Mouse (Mus musculus): ENCODE data around the gene Gm17555. TPM values are rescaled to one million over a fixed set of nuclear protein-coding genes. Genes with fewer than 3 reads are reported as not detected.
"Not testable (repeated sequence)": the region's sequence is repeated elsewhere in the genome, so short reads cannot be mapped to it uniquely, and the experiment has no call there.

The Gm17555 gene
- polyA plus RNA-seq (2015; fragmentation: Nextera tagmentation; extraction: Ambion mirVana) = not detected in 2 replicates

DNA sequence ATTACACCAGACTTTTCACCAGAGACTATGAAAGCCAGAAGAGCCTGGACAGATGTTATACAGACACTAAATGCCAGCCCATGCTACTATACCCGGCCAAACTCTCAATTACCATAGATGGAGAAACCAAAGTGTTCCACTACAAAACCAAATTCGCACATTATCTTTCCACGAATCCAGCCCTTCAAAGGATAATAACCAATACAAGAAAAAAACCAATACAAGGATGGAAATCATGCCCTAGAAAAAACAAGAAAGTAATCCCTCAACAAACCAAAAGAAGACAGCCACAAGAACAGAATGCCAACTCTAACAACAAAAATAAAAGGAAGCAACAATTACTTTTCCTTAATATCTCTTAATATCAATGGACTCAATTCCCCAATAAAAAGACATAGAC is at the start of gene Gm17555:
Gm17555 (plus strand) TSS at position 301 of the 400 bp plus-strand sequence.
- H3K9me3 ChIP-seq (replicated peaks; ENCODE audit: control insufficient read depth, low read length); H3K4me1 ChIP-seq (ENCODE audit: control insufficient read depth, insufficient read depth, low read length); ATAC-seq (replicated peaks; ENCODE audit: extremely low read depth, insufficient read depth, low FRiP score); H3K9ac ChIP-seq (ENCODE audit: low read length); H3K36me3 ChIP-seq (ENCODE audit: control insufficient read depth, insufficient read depth); H3K4me3 ChIP-seq (ENCODE audit: low read length); H3K27me3 ChIP-seq (ENCODE audit: control insufficient read depth, insufficient read depth, low read length); H3K27ac ChIP-seq (ENCODE audit: low read length); H3K4me2 ChIP-seq (ENCODE audit: low read depth, low read length): not testable (repeated sequence)
- 89% methylated on average over 3 of the region's 3 CpGs for WGBS

DNA sequence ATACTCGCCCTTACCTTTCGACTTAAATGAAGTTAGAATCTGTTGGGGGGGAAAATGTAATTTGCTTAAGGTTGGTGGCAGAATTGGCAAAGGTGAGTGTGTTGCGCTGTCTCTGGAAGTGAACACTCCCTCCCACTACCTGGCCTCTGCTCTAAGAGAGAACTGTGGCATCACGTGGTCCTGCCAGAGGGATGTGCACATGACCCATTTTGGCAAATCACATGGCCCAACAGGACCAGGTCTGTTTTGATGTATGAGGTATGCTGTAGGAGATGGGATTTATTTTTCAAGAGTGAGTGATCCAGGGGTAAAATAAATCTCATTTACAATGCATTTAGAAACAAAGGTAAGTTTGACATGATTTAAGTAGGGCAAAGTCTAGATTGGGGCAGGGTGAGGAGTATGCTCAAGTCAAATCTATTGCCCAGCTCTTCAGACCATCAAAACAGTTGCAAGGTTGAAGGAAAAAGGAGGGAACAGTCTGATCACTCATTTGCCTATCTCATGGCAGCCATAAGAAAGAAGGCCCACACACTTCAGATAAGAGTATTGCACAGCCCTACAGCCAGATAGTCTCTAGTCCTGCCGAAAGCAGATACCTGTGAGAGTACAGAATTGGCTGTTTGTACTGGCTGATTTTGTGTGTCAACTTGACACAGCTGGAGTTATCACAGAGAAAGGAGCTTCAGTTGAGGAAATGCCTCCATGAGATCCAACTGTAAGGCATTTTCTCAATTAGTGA is 49.5 kb upstream of the Gm17555 start:
- peaks cover 2% of the 10 kb centered on the region; the same call in 1 of the 2 replicates for H3K9me3 ChIP-seq (replicated peaks; ENCODE audit: control insufficient read depth, low read length)
- no peak for ATAC-seq (replicated peaks; ENCODE audit: extremely low read depth, insufficient read depth, low FRiP score)
- H3K4me1 ChIP-seq (ENCODE audit: control insufficient read depth, insufficient read depth, low read length) = no peaks in the 10 kb centered on the region
- no peak overlapping the region for H3K4me2 ChIP-seq (ENCODE audit: low read depth, low read length)
- no peaks in the 10 kb centered on the region for H3K27me3 ChIP-seq (ENCODE audit: control insufficient read depth, insufficient read depth, low read length)
- WGBS = 78% methylated on average over 5 of the region's 5 CpGs
- H3K36me3 ChIP-seq (ENCODE audit: control insufficient read depth, insufficient read depth) = peaks cover 18% of the 10 kb centered on the region
- H3K9ac ChIP-seq (ENCODE audit: low read length) = no peak overlapping the region
- H3K27ac ChIP-seq (ENCODE audit: low read length) = no peak overlapping the region
- H3K4me3 ChIP-seq (ENCODE audit: low read length) = no peak overlapping the region

DNA sequence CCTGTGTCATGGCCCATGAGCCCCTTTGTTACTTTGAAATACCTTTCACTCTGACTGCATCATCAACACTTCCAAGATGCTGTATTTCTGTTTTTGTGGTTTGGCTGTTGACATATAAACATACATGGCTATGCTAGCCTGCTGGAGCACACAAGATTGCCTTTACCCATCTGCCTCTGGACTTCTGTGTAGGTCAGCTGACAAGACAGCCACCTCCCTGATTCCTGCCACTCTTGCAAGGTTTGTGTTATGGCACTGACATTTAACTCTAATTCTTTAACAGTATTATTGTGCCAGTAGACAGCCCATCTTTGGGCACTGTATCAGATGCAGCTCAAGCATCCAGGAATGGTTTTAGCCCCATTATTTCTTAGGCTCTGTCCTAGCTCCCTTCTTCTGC is 48.6 kb upstream of the Gm17555 start:
- Histone ChIP-seq H3K4me1 (ENCODE audit: control insufficient read depth, insufficient read depth, low read length) (no peaks in the 10 kb centered on the region), H3K9ac (ENCODE audit: low read length) (no peak overlapping the region), H3K27me3 (ENCODE audit: control insufficient read depth, insufficient read depth, low read length) (no peaks in the 10 kb centered on the region), H3K9me3 (replicated peaks; ENCODE audit: control insufficient read depth, low read length) (no peaks in the 10 kb centered on the region), H3K4me2 (ENCODE audit: low read depth, low read length) (no peak overlapping the region), H3K27ac (ENCODE audit: low read length) (no peak overlapping the region), H3K36me3 (ENCODE audit: control insufficient read depth, insufficient read depth) (peaks cover 11% of the 10 kb centered on the region), H3K4me3 (ENCODE audit: low read length) (no peak overlapping the region)
- ATAC-seq (replicated peaks; ENCODE audit: extremely low read depth, insufficient read depth, low FRiP score) = no peak

DNA sequence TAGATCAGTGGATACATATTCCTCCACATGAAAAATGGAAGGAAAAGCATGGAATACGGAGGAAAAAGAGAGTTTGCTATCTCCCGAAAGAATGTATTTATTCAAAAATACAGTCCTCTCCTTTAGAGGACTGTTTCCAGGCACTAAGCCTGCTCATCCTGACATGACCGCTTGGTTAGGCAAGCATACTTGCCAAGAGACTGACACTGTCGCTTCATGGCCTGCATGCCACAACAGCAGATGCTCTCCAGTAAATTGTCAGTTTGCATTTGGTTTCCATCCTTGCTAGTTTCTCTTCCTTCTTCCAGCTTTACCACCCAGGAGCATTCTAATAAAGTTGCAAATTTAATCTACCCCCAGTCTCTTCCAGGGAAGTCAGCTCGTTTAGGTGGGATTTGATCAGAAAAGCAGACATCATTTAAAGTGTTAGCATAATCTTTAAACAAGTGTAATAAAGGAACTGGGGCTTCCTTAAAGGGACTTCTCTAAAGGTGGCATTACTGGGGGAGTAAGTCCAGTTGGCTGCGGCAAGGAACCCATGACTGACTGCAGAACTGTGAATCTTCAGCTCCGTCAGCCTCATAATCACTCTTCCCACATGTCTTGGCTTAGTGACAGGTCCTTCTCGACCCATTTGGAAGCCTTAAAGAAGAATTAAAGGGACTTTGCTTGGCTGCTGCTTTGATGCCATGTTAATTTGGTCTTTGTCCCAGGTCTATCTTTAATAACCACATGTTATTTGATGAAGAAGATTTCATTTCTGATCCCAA is 47.9 kb upstream of the Gm17555 start:
- no peak for ATAC-seq (replicated peaks; ENCODE audit: extremely low read depth, insufficient read depth, low FRiP score)
- H3K9ac ChIP-seq (ENCODE audit: low read length) = no peak overlapping the region
- H3K27ac ChIP-seq (ENCODE audit: low read length) = no peak overlapping the region
- H3K4me1 ChIP-seq (ENCODE audit: control insufficient read depth, insufficient read depth, low read length) = no peaks in the 10 kb centered on the region
- H3K4me3 ChIP-seq (ENCODE audit: low read length) = no peak overlapping the region
- no peaks in the 10 kb centered on the region for H3K27me3 ChIP-seq (ENCODE audit: control insufficient read depth, insufficient read depth, low read length)
- peaks cover 5% of the 10 kb centered on the region; the same call in 1 of the 2 replicates for H3K36me3 ChIP-seq (ENCODE audit: control insufficient read depth, insufficient read depth)
- no peak overlapping the region for H3K4me2 ChIP-seq (ENCODE audit: low read depth, low read length)
- H3K9me3 ChIP-seq (replicated peaks; ENCODE audit: control insufficient read depth, low read length) = no peaks in the 10 kb centered on the region
- 84% methylated on average over 8 of the region's 8 CpGs for WGBS

DNA sequence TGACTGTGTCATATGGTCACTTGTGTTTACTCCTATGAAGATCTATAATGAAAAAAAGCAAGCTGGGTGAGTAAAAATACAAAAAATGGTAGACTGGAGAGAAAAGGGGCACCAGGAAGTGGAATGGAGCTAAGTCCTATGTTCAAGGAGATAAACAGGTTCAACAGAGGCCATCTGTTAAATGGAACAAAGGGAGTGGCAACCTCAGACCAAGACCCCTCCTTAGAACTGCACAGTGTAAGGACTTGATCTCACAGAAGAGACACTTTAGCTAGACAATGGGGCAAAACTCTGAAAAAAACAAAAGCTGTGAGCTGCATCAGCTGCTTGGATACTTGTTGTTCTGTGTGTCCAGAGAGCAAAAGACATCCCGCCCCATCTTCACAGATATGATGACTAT is 43.5 kb upstream of the Gm17555 start:
- no peak for ATAC-seq (replicated peaks; ENCODE audit: extremely low read depth, insufficient read depth, low FRiP score)
- H3K9me3 ChIP-seq (replicated peaks; ENCODE audit: control insufficient read depth, low read length) = no peaks in the 10 kb centered on the region
- no peaks in the 10 kb centered on the region for H3K36me3 ChIP-seq (ENCODE audit: control insufficient read depth, insufficient read depth)
- 91% methylated on average over 1 of the region's 1 CpGs for WGBS
- H3K27ac ChIP-seq (ENCODE audit: low read length) = no peak overlapping the region
- no peaks in the 10 kb centered on the region for H3K27me3 ChIP-seq (ENCODE audit: control insufficient read depth, insufficient read depth, low read length)
- no peak overlapping the region for H3K4me3 ChIP-seq (ENCODE audit: low read length)
- H3K4me2 ChIP-seq (ENCODE audit: low read depth, low read length) = no peak overlapping the region
- no peaks in the 10 kb centered on the region for H3K4me1 ChIP-seq (ENCODE audit: control insufficient read depth, insufficient read depth, low read length)
- no peak overlapping the region for H3K9ac ChIP-seq (ENCODE audit: low read length)

DNA sequence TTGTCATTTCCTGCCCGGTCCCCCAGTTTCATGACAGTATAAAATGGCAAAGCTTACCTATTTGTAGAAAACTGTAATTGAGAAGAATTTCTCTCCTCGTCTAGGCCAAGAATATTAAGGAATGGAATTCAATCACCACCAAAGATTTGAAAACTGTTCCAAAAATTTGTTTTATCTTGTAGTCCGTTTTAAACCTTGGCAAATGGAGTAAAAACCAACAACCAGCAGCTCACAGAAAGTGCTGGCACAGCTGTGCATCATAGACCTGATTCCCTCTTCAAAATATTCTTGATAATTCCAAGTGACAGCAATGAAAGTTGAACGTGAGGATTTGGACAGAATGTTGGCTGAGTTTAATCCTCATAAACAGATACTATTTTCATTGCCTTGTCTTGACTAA is 23.6 kb upstream of the Gm17555 start:
- Histone ChIP-seq H3K27ac (ENCODE audit: low read length) (no peak overlapping the region), H3K36me3 (ENCODE audit: control insufficient read depth, insufficient read depth) (no peaks in the 10 kb centered on the region), H3K9ac (ENCODE audit: low read length) (no peak overlapping the region), H3K27me3 (ENCODE audit: control insufficient read depth, insufficient read depth, low read length) (no peaks in the 10 kb centered on the region), H3K9me3 (replicated peaks; ENCODE audit: control insufficient read depth, low read length) (no peaks in the 10 kb centered on the region), H3K4me3 (ENCODE audit: low read length) (no peak overlapping the region), H3K4me1 (ENCODE audit: control insufficient read depth, insufficient read depth, low read length) (no peaks in the 10 kb centered on the region), H3K4me2 (ENCODE audit: low read depth, low read length) (no peak overlapping the region)
- 52% methylated on average over 4 of the region's 4 CpGs for WGBS
- ATAC-seq (replicated peaks; ENCODE audit: extremely low read depth, insufficient read depth, low FRiP score) = no peak

DNA sequence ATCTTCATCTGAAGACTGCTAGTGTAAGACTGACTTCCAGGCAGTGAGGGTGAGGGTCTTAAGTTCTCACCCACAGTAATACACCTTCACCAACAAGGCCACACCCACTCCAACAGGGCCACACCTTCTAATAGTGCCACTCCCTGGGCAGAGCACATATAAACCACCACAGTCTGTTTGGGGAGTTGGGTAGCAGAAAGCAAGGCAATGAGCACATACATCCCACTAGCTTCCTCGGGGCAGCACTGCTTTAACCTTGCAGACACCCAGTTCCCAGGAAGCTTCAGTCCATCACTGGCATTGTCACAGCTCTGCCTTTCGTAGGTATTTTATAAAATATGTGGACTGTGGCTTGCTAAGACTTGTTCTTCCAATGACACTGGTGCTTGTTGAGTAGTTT is 22.8 kb upstream of the Gm17555 start:
- Histone ChIP-seq H3K9me3 (replicated peaks; ENCODE audit: control insufficient read depth, low read length) (no peaks in the 10 kb centered on the region), H3K27me3 (ENCODE audit: control insufficient read depth, insufficient read depth, low read length) (no peaks in the 10 kb centered on the region), H3K27ac (ENCODE audit: low read length) (no peak overlapping the region), H3K9ac (ENCODE audit: low read length) (no peak overlapping the region), H3K4me2 (ENCODE audit: low read depth, low read length) (no peak overlapping the region), H3K36me3 (ENCODE audit: control insufficient read depth, insufficient read depth) (no peaks in the 10 kb centered on the region), H3K4me1 (ENCODE audit: control insufficient read depth, insufficient read depth, low read length) (no peaks in the 10 kb centered on the region), H3K4me3 (ENCODE audit: low read length) (no peak overlapping the region)
- 77% methylated on average over 2 of the region's 2 CpGs for WGBS
- ATAC-seq (replicated peaks; ENCODE audit: extremely low read depth, insufficient read depth, low FRiP score) = no peak

DNA sequence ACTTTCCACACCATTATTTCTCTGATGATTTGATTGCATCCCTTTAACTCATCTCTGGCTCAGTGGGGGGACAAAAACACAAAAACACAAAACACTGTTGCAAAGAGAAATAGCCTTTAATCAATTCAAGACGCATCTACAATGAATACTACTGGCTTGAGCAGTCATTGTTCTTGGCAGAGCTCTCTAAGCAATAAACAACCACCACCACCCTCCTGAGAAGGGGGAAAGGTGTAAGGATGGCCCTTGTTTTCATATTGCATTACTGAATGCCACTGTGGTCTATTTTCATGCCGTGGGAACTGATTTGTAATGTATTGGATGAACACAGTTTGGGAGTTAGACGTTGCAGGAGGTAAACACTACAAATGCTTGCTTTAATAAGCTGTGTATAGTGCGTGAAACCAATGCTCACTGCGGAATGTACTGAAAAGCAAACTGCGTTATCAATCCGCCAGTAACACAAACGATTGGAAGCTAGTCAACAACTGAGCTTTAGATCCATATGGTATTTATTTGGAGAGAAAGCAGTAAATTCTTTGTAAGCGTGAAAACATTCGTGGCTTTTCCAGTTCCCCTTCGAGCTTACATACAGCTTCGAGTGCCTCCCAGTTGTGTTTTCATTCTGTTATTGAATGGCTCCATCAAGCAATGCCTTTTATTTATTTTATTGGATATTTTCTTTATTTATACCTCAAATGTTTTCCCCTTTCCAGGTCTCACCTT is 19.1 kb upstream of the Gm17555 start:
- Histone ChIP-seq H3K4me3 (ENCODE audit: low read length) (no peak overlapping the region), H3K4me2 (ENCODE audit: low read depth, low read length) (no peak overlapping the region), H3K9me3 (replicated peaks; ENCODE audit: control insufficient read depth, low read length) (peaks cover 3% of the 10 kb centered on the region; the same call in 1 of the 2 replicates), H3K27me3 (ENCODE audit: control insufficient read depth, insufficient read depth, low read length) (no peaks in the 10 kb centered on the region), H3K36me3 (ENCODE audit: control insufficient read depth, insufficient read depth) (no peaks in the 10 kb centered on the region), H3K4me1 (ENCODE audit: control insufficient read depth, insufficient read depth, low read length) (no peaks in the 10 kb centered on the region), H3K27ac (ENCODE audit: low read length) (no peak overlapping the region), H3K9ac (ENCODE audit: low read length) (no peak overlapping the region)
- WGBS = 78% methylated on average over 12 of the region's 12 CpGs
- no peak for ATAC-seq (replicated peaks; ENCODE audit: extremely low read depth, insufficient read depth, low FRiP score)

DNA sequence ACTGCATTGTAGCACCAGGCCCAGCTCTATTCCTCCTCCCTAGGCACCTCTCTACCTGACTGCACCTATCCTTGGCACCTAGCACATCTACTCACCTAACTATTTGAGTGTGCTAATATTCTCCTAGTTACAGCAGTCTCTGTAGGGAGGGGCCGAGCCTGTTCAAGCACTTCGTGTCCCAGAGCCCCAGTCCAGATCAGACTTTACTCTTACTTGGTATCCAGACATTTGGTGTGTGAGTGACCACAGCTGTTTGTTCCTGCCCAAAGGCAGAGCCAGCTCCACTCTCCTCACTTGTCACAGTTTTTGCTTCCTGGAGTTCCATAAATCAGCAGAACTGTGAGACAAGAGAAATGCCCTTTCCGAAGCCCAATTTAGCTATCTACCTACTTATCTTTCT is 15.9 kb upstream of the Gm17555 start:
- no peak for ATAC-seq (replicated peaks; ENCODE audit: extremely low read depth, insufficient read depth, low FRiP score)
- H3K4me3 ChIP-seq (ENCODE audit: low read length) = no peak overlapping the region
- 74% methylated on average over 3 of the region's 3 CpGs for WGBS
- H3K36me3 ChIP-seq (ENCODE audit: control insufficient read depth, insufficient read depth) = no peaks in the 10 kb centered on the region
- H3K27ac ChIP-seq (ENCODE audit: low read length) = no peak overlapping the region
- H3K27me3 ChIP-seq (ENCODE audit: control insufficient read depth, insufficient read depth, low read length) = no peaks in the 10 kb centered on the region
- H3K9ac ChIP-seq (ENCODE audit: low read length) = no peak overlapping the region
- no peaks in the 10 kb centered on the region for H3K4me1 ChIP-seq (ENCODE audit: control insufficient read depth, insufficient read depth, low read length)
- no peak overlapping the region for H3K4me2 ChIP-seq (ENCODE audit: low read depth, low read length)
- H3K9me3 ChIP-seq (replicated peaks; ENCODE audit: control insufficient read depth, low read length) = peaks cover 3% of the 10 kb centered on the region; the same call in 1 of the 2 replicates
